Mouse (Mus musculus) CH12.LX (cell line): Measurements from ENCODE around the gene Igf1r. TPM values are rescaled to one million over a fixed set of nuclear protein-coding genes. Genes with fewer than 3 reads are reported as not detected.

ENCODE experiments used
- DNase-seq: peaks from one replicate; pipeline ENCODE4 v3.0.0-alpha.2; 2013; ENCODE audit errors: extremely low read depth
- H3K27ac ChIP-seq: 2 replicates; pipeline ENCODE4 v1.5.1; 2012; ENCODE audit warnings: low read depth, mild to moderate bottlenecking, control low read depth, moderate library complexity; ENCODE audit not compliant: insufficient read depth
- H3K27me3 ChIP-seq: replicated peaks from 2 replicates; pipeline ENCODE3; 2012; ENCODE audit warnings: inconsistent platforms
- H3K36me3 ChIP-seq, 2 experiments: replicated peaks in 1 of 2; 2 replicates each; pipeline versions ENCODE3 to v1.6.1; 2012; ENCODE audit warnings: inconsistent platforms in 1 of 2, low read length in 1 of 2, mild to moderate bottlenecking in 1 of 2, mixed read lengths in 1 of 2, moderate library complexity in 1 of 2; ENCODE audit not compliant: control insufficient read depth in 1 of 2, insufficient read depth in 1 of 2
- H3K4me1 ChIP-seq, 2 experiments: 2 replicates each; pipeline ENCODE4 v1.6.1; 2012; ENCODE audit warnings: inconsistent platforms in 1 of 2, moderate library complexity in 1 of 2; ENCODE audit not compliant: insufficient read depth in 2 of 2, control insufficient read depth in 1 of 2
- H3K4me2 ChIP-seq: 2 replicates; pipeline ENCODE4 v1.6.1; 2012; ENCODE audit warnings: low read depth, mild to moderate bottlenecking, control low read depth; ENCODE audit not compliant: poor library complexity, insufficient read depth, severe bottlenecking
- H3K4me3 ChIP-seq, 3 experiments: fragments of 150-350 bp in 1 of 3; sonication (generic) in 1 of 3; replicated peaks in 1 of 3; 2 replicates each; pipeline versions ENCODE3 to v1.5.1; 2011 to 2012; ENCODE audit warnings: low read depth in 2 of 3, low read length in 2 of 3, mild to moderate bottlenecking in 2 of 3, moderate library complexity in 2 of 3, control low read depth in 1 of 3, improper control_type of control experiment in 1 of 3, inconsistent platforms in 1 of 3, mixed read lengths in 1 of 3; ENCODE audit not compliant: poor library complexity in 1 of 3
- H3K79me2 ChIP-seq: replicated peaks from 2 replicates; pipeline ENCODE4 v1.6.1; 2012; ENCODE audit warnings: mild to moderate bottlenecking, moderate library complexity; ENCODE audit not compliant: control insufficient read depth, poor library complexity, insufficient read depth, severe bottlenecking; ENCODE audit errors: extremely low read depth
- H3K9ac ChIP-seq: 2 replicates; pipeline ENCODE4 v1.6.1; 2012; ENCODE audit warnings: low read depth, mild to moderate bottlenecking, control low read depth, moderate library complexity; ENCODE audit not compliant: insufficient read depth
- H3K9me3 ChIP-seq: replicated peaks from 2 replicates; pipeline ENCODE3; 2012; ENCODE audit warnings: low read length, inconsistent platforms, mixed read lengths
- BHLHE40 ChIP-seq: IDR thresholded peaks from 2 replicates; pipeline ENCODE4 v1.6.1; 2011; ENCODE audit warnings: mild to moderate bottlenecking, low read depth, low read length, improper control_type of control experiment
- CHD2 ChIP-seq: IDR thresholded peaks from 2 replicates; pipeline ENCODE4 v1.6.1; 2011; ENCODE audit warnings: low read length, improper control_type of control experiment
- CTCF ChIP-seq, 2 experiments: IDR thresholded peaks in 1 of 2; conservative IDR thresholded peaks in 1 of 2; 2 replicates each; pipeline ENCODE4 v1.5.1; 2011 to 2012; ENCODE audit warnings: low read depth in 2 of 2, low read length in 2 of 2, improper control_type of control experiment in 1 of 2, inconsistent platforms in 1 of 2, mild to moderate bottlenecking in 1 of 2, moderate library complexity in 1 of 2
- ELF1 ChIP-seq: IDR thresholded peaks from 2 replicates; pipeline ENCODE4 v1.6.1; 2014; ENCODE audit warnings: low read depth, mild to moderate bottlenecking, inconsistent platforms, low read length, improper control_type of control experiment
- ETS1 ChIP-seq: conservative IDR thresholded peaks from 2 replicates; pipeline ENCODE4 v1.6.1; 2012; ENCODE audit warnings: low read depth, mild to moderate bottlenecking, inconsistent platforms, low read length, improper control_type of control experiment, moderate library complexity
- HCFC1 ChIP-seq: IDR thresholded peaks from 2 replicates; pipeline ENCODE4 v1.6.1; 2012; ENCODE audit warnings: low read depth, mild to moderate bottlenecking, inconsistent platforms, low read length, improper control_type of control experiment
- IRF4 ChIP-seq: IDR thresholded peaks from 2 replicates; pipeline ENCODE4 v1.6.1; 2014; ENCODE audit warnings: low read depth, mild to moderate bottlenecking, inconsistent platforms, low read length, improper control_type of control experiment
- JUND ChIP-seq: conservative IDR thresholded peaks from 2 replicates; pipeline ENCODE4 v1.6.1; 2011; ENCODE audit warnings: low read depth, low read length, improper control_type of control experiment
- KAT2A ChIP-seq: IDR thresholded peaks from 2 replicates; pipeline ENCODE4 v1.6.1; 2012; ENCODE audit warnings: low read length, improper control_type of control experiment, inconsistent platforms; ENCODE audit not compliant: insufficient replicate concordance
- MAFK ChIP-seq: IDR thresholded peaks from 2 replicates; pipeline ENCODE4 v1.6.1; 2011; ENCODE audit warnings: low read length, improper control_type of control experiment; ENCODE audit not compliant: insufficient replicate concordance
- PAX5 ChIP-seq: IDR thresholded peaks from 2 replicates; pipeline ENCODE4 v1.6.1; 2012; ENCODE audit warnings: low read length, inconsistent platforms, mixed read lengths
- RAD21 ChIP-seq: IDR thresholded peaks from 2 replicates; pipeline ENCODE4 v1.6.1; 2011; ENCODE audit warnings: low read depth, mild to moderate bottlenecking, low read length, improper control_type of control experiment, moderate library complexity
- RCOR1 ChIP-seq: conservative IDR thresholded peaks from 2 replicates; pipeline ENCODE4 v1.6.1; 2012; ENCODE audit warnings: low read depth, mild to moderate bottlenecking, inconsistent platforms, low read length, improper control_type of control experiment
- SIN3A ChIP-seq: IDR thresholded peaks from 2 replicates; pipeline ENCODE4 v1.6.1; 2012; ENCODE audit warnings: low read length, improper control_type of control experiment, inconsistent platforms
- TBP ChIP-seq: conservative IDR thresholded peaks from 2 replicates; pipeline ENCODE4 v1.6.1; 2011; ENCODE audit warnings: low read depth, low read length, improper control_type of control experiment
- UBTF ChIP-seq: IDR thresholded peaks from 2 replicates; pipeline ENCODE4 v1.6.1; 2012; ENCODE audit warnings: low read depth, mild to moderate bottlenecking, inconsistent platforms, low read length, improper control_type of control experiment, moderate library complexity
- USF2 ChIP-seq: conservative IDR thresholded peaks from 2 replicates; pipeline ENCODE4 v1.6.1; 2011; ENCODE audit warnings: low read depth, low read length, improper control_type of control experiment
- ZC3H11A ChIP-seq: IDR thresholded peaks from 2 replicates; pipeline ENCODE4 v1.6.1; 2012; ENCODE audit warnings: low read depth, mild to moderate bottlenecking, inconsistent platforms, low read length, improper control_type of control experiment
- ZKSCAN1 ChIP-seq: IDR thresholded peaks from 2 replicates; pipeline ENCODE4 v1.6.1; 2012; ENCODE audit warnings: low read depth, inconsistent platforms, low read length, improper control_type of control experiment, borderline replicate concordance
- ZMIZ1 ChIP-seq: IDR thresholded peaks from 2 replicates; pipeline ENCODE4 v1.6.1; 2012; ENCODE audit warnings: low read depth, mild to moderate bottlenecking, inconsistent platforms, low read length, improper control_type of control experiment
- ZNF384 ChIP-seq: IDR thresholded peaks from 2 replicates; pipeline ENCODE4 v1.6.1; 2012; ENCODE audit warnings: low read depth, low read length, improper control_type of control experiment, inconsistent platforms
- dilution Hi-C: fragments of 300-500 bp; cut with MboI; formaldehyde crosslinking; loops from 2 replicates; pipeline ENCODE4 v1.14.3; 2020; ENCODE audit warnings: low sequenced_read_pairs; ENCODE audit not compliant: extremely low pct_unique_long_range_greater_than_20kb, extremely low pct_ligation_motif_present
- in situ Hi-C: fragments of 300-500 bp; cut with MboI; formaldehyde crosslinking; loops from 3 replicates; pipeline ENCODE4 v1.14.3; 2019; ENCODE audit warnings: low sequenced_read_pairs, low pct_ligation_motif_present, low pct_unique_long_range_greater_than_20kb, mixed read lengths
- polyA plus RNA-seq: library from polyadenylated mRNA; unstranded; fragments of >175 nt; gene quantifications from 2 replicates; pipeline ENCODE4 v1.2.1, GENCODE M21; 2012; ENCODE audit warnings: low read depth; ENCODE audit not compliant: insufficient read length
- total RNA-seq, 2 experiments: library from RNA; depleted of rRNA; stranded (reverse); fragments of 300-350 nt in 1 of 2; fragments of >200 nt in 1 of 2; gene quantifications; 2 replicates each; pipeline ENCODE4 v1.2.3; 2012 to 2014

Gene Igf1r
- total and polyA plus RNA-seq, 3 experiments: 0.19 to 1.6 (median 0.29) TPM

DNA sequence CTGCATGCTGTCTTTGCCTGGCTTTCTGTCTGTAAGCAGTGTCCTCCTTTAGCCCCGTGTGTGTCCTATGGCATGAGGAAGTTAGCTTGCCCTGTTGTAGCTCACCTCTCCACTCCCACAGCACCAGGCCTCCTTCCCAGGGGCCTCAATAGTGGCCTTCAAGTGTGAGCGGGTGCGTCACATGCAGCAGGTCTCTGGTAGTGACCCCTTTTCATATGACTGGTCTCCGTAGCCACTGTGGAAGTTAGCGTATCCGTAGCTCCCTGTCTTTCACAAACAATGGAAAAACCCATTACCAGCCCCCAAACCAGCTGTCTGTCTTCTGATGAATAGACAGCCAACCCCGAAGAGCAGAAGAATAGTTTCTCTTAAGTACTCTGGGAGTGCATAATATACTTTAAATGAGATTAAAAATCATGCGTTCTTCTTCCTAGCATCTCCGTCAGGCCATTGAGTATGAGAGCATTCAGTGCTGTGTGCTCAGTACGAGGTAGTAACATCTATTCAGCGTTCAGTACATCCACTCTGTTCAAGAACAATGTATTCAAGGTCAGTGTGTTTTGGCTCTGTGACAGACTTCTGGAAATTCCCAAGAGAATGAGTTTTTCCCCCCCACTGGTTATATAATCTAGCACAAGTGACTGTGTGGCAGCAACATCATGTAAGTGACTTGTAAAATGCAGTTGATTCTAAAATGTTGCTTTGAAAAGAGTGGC, 112.2 kb downstream of the Igf1r start:
- H3K79me2 ChIP-seq: no peaks in the 10 kb centered on the region
- H3K27ac ChIP-seq: no peak overlapping the region
- H3K4me1 ChIP-seq: peaks cover 4 to 12% of the 10 kb centered on the region in 2 experiments; a peak in 3 of 4 replicates
- dilution Hi-C loops (no loop called here), in situ Hi-C loops (no loop called here)
- no peak overlapping the region for H3K9ac ChIP-seq
- H3K36me3 ChIP-seq: no peaks in the 10 kb centered on the region
- H3K4me3 ChIP-seq: no peak overlapping the region
- DNase-seq: no peak
- peaks cover 2% of the 10 kb centered on the region for H3K27me3 ChIP-seq
- no peak overlapping the region for H3K4me2 ChIP-seq
- TF ChIP-seq SIN3A: no peak
- no peak for TF ChIP-seq ETS1
- TF ChIP-seq ELF1: no peak
- TF ChIP-seq JUND: no peak
- TF ChIP-seq USF2: no peak
- no peak for TF ChIP-seq BHLHE40
- no peak for TF ChIP-seq ZC3H11A
- TF ChIP-seq ZNF384: no peak
- no peak for TF ChIP-seq ZKSCAN1
- no peak for TF ChIP-seq HCFC1
- no peak for TF ChIP-seq CHD2
- no peak for TF ChIP-seq KAT2A
- no peak for TF ChIP-seq IRF4
- no peak for TF ChIP-seq MAFK
- TF ChIP-seq, all 38 proteins: peak for 0
- no peaks in the 10 kb centered on the region for H3K9me3 ChIP-seq

DNA sequence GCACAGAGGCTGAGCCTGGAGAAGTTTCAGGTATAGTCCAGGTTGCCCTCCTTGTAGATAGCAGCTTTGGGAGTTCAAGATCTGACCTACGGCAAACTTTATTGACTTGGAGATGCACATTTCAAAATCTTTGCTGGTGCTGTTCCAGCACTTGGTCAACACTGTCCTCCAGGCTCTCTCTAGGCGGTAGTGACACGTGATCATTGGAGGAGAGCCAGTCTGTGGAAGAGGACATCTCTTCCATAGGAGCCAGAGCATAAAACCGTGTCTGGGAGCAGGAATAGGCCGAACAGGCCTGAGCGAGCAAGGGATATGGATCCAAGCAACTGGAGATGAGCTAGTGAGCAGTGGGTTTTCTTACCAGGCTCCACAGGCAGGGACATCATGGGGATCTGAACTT, 113.3 kb downstream of the Igf1r start:
- dilution Hi-C loops: no loop called here

More for the DNA sequence above, 113.3 kb downstream of the Igf1r start:
- H3K36me3 ChIP-seq: no peaks in the 10 kb centered on the region
- H3K9ac ChIP-seq: no peak overlapping the region
- H3K4me1 ChIP-seq: peaks cover 4 to 12% of the 10 kb centered on the region in 2 experiments; a peak in 3 of 4 replicates
- no peaks in the 10 kb centered on the region for H3K9me3 ChIP-seq
- H3K79me2 ChIP-seq: no peaks in the 10 kb centered on the region
- no peak overlapping the region for H3K4me3 ChIP-seq
- no peak overlapping the region for H3K27ac ChIP-seq
- H3K4me2 ChIP-seq: no peak overlapping the region
- in situ Hi-C loops: no loop called here
- DNase-seq: no peak
- TF ChIP-seq UBTF: no peak
- TF ChIP-seq RAD21: no peak
- TF ChIP-seq TBP: no peak
- no peak for TF ChIP-seq CTCF (conservative IDR thresholded peaks at IDR 0.05 in 1 of 2, IDR thresholded peaks at IDR 0.05 in 1 of 2; ENCODE audit: low read depth in 2 of 2, low read length in 2 of 2)
- no peak for TF ChIP-seq RCOR1
- TF ChIP-seq ZMIZ1: no peak
- TF ChIP-seq PAX5: no peak
- TF ChIP-seq BHLHE40: no peak
- no peak for TF ChIP-seq ELF1
- TF ChIP-seq, all 38 proteins: peak for 0
- peaks cover 2% of the 10 kb centered on the region for H3K27me3 ChIP-seq
